Mouse (Mus musculus): ENCODE measurements around the gene Hexim1. TPM values are rescaled to one million over a fixed set of nuclear protein-coding genes. Genes with fewer than 3 reads are reported as not detected.
A peak's percentile ranks its signal among the peaks of the same experiment; 100 is the strongest.

The Hexim1 gene
- polyA plus RNA-seq, 1 experiment: 28.8 TPM

- H3K27me3 ChIP-seq (ENCODE audit: control insufficient read depth, insufficient read depth, low read length): no peaks in the 10 kb centered on the region
- peak; percentile 74 to 85 for DNase-seq
- WGBS: under 1% methylated on average over 39 of the region's 39 CpGs
- no peak for TF ChIP-seq POLR2A (IDR thresholded peaks at IDR 0.05; ENCODE audit: borderline replicate concordance, insufficient read depth, low read length)
- TF ChIP-seq CTCF (IDR thresholded peaks at IDR 0.05; ENCODE audit: borderline replicate concordance, insufficient read depth, low read depth, low read length): no peak
- H3K27ac ChIP-seq (ENCODE audit: insufficient read depth, low read length): peak within 1 kb of the TSS; percentile 95
- peaks cover 20% of the 10 kb centered on the region for H3K4me1 ChIP-seq (ENCODE audit: control insufficient read depth, insufficient read depth, low read length)
- peak within 1 kb of the TSS; percentile 70 for H3K4me3 ChIP-seq (replicated peaks; ENCODE audit: insufficient read depth, low read depth, low read length)
Observed at GRCm38 (mm10) chr11:103131701-103132575, 15.9 kb downstream of the Hexim1 start, which contains the start of gene Hexim2. Gene Hexim2 (plus strand): TSS chr11:103132429.

GRCm38 (mm10) chr11:103132576-103133455 is 16.8 kb downstream of the Hexim1 start:
- TF ChIP-seq CTCF (IDR thresholded peaks at IDR 0.05; ENCODE audit: borderline replicate concordance, insufficient read depth, low read depth, low read length): no peak
- TF ChIP-seq POLR2A (IDR thresholded peaks at IDR 0.05; ENCODE audit: borderline replicate concordance, insufficient read depth, low read length): peak; percentile 92
- DNase-seq: peak; percentile 100
- Histone ChIP-seq H3K27ac (ENCODE audit: insufficient read depth, low read length) (peak overlapping the region; percentile 95), H3K4me1 (ENCODE audit: control insufficient read depth, insufficient read depth, low read length) (peaks cover 20% of the 10 kb centered on the region), H3K4me3 (replicated peaks; ENCODE audit: insufficient read depth, low read depth, low read length) (peak overlapping the region; percentile 70), H3K27me3 (ENCODE audit: control insufficient read depth, insufficient read depth, low read length) (no peaks in the 10 kb centered on the region)
- under 1% methylated on average over 58 of the region's 58 CpGs for WGBS

- H3K27ac ChIP-seq (ENCODE audit: insufficient read depth, low read length): peak overlapping the region; percentile 94
- peaks cover 20% of the 10 kb centered on the region for H3K4me1 ChIP-seq (ENCODE audit: control insufficient read depth, insufficient read depth, low read length)
- no peak for TF ChIP-seq POLR2A (IDR thresholded peaks at IDR 0.05; ENCODE audit: borderline replicate concordance, insufficient read depth, low read length)
- no peak for TF ChIP-seq CTCF (IDR thresholded peaks at IDR 0.05; ENCODE audit: borderline replicate concordance, insufficient read depth, low read depth, low read length)
- no peaks in the 10 kb centered on the region for H3K27me3 ChIP-seq (ENCODE audit: control insufficient read depth, insufficient read depth, low read length)
- 37% methylated on average over 6 of the region's 6 CpGs for WGBS
- H3K4me3 ChIP-seq (replicated peaks; ENCODE audit: insufficient read depth, low read depth, low read length): peak overlapping the region; percentile 53
- peak; percentile 49 for DNase-seq
Observed at GRCm38 (mm10) chr11:103133456-103134185, 17.6 kb downstream of the Hexim1 start.

- Histone ChIP-seq H3K27ac (ENCODE audit: insufficient read depth, low read length) (peak overlapping the region; percentile 94), H3K4me1 (ENCODE audit: control insufficient read depth, insufficient read depth, low read length) (peaks cover 20% of the 10 kb centered on the region), H3K4me3 (replicated peaks; ENCODE audit: insufficient read depth, low read depth, low read length) (peak overlapping the region; percentile 29), H3K27me3 (ENCODE audit: control insufficient read depth, insufficient read depth, low read length) (no peaks in the 10 kb centered on the region)
- 39% methylated on average over 3 of the region's 3 CpGs for WGBS
- TF ChIP-seq POLR2A (IDR thresholded peaks at IDR 0.05; ENCODE audit: borderline replicate concordance, insufficient read depth, low read length) (no peak), CTCF (IDR thresholded peaks at IDR 0.05; ENCODE audit: borderline replicate concordance, insufficient read depth, low read depth, low read length) (no peak)
- peak; percentile 37 to 57 for DNase-seq
Observed at GRCm38 (mm10) chr11:103134221-103134620, 18.2 kb downstream of the Hexim1 start.

GRCm38 (mm10) chr11:103136039-103136577 is 20.1 kb downstream of the Hexim1 start:
- H3K27me3 ChIP-seq (ENCODE audit: control insufficient read depth, insufficient read depth, low read length): no peaks in the 10 kb centered on the region
- no peak overlapping the region for H3K27ac ChIP-seq (ENCODE audit: insufficient read depth, low read length)
- WGBS: 88% methylated on average over 8 of the region's 8 CpGs
- H3K4me3 ChIP-seq (replicated peaks; ENCODE audit: insufficient read depth, low read depth, low read length): no peak overlapping the region
- DNase-seq: no peak
- TF ChIP-seq CTCF (IDR thresholded peaks at IDR 0.05; ENCODE audit: borderline replicate concordance, insufficient read depth, low read depth, low read length): no peak
- no peak for TF ChIP-seq POLR2A (IDR thresholded peaks at IDR 0.05; ENCODE audit: borderline replicate concordance, insufficient read depth, low read length)
- H3K4me1 ChIP-seq (ENCODE audit: control insufficient read depth, insufficient read depth, low read length): peaks cover 18% of the 10 kb centered on the region

- TF ChIP-seq POLR2A (IDR thresholded peaks at IDR 0.05; ENCODE audit: borderline replicate concordance, insufficient read depth, low read length) (no peak), CTCF (IDR thresholded peaks at IDR 0.05; ENCODE audit: borderline replicate concordance, insufficient read depth, low read depth, low read length) (no peak)
- DNase-seq: no peak
- peak overlapping the region; percentile 95; the same call in 1 of the 2 replicates for H3K27ac ChIP-seq (ENCODE audit: insufficient read depth, low read length)
- H3K4me1 ChIP-seq (ENCODE audit: control insufficient read depth, insufficient read depth, low read length): peaks cover 17% of the 10 kb centered on the region
- 82% methylated on average over 14 of the region's 14 CpGs for WGBS
- H3K4me3 ChIP-seq (replicated peaks; ENCODE audit: insufficient read depth, low read depth, low read length): no peak overlapping the region
- H3K27me3 ChIP-seq (ENCODE audit: control insufficient read depth, insufficient read depth, low read length): no peaks in the 10 kb centered on the region
Observed at GRCm38 (mm10) chr11:103139951-103140762, 24.1 kb downstream of the Hexim1 start.

Data from cerebellum, adult 2 months (tissue).